Mouse (Mus musculus) large intestine, adult 2 months (tissue): ENCODE results near the gene Adprm. TPM values are rescaled to one million over a fixed set of nuclear protein-coding genes. Genes with fewer than 3 reads are reported as not detected.
"Not testable (repeated sequence)": the region's sequence is repeated elsewhere in the genome, so short reads cannot be mapped to it uniquely, and the experiment has no call there.

ENCODE experiments used
- DNase-seq: peaks from one replicate; pipeline ENCODE4 v3.0.0-alpha.2; 2012; ENCODE audit warnings: low read depth, low spot score
- WGBS: fragments of 180-500 bp; shearing (Covaris S2); methylation state at CpG from one replicate; pipeline ENCODE4 v1.1.7; 2018; 5-methylcytosine and 5-hydroxymethylcytosine counted together
- polyA plus RNA-seq: library from polyadenylated mRNA; depleted of rRNA; stranded (reverse); fragments of >200 nt; gene quantifications from 2 replicates; pipeline ENCODE4 v1.2.3, GENCODE M21; 2012

Adprm gene
- polyA plus RNA-seq, 1 experiment, result 21.1 TPM

- 15% methylated on average over 2 of the region's 2 CpGs for WGBS
- no peak for DNase-seq
These were observed 20.8 kb downstream of the Adprm start for GRCm38 (mm10) chr11:67031603-67031915.

- WGBS, result 27% methylated on average over 16 of the region's 16 CpGs
- no peak for DNase-seq
These were observed 21.3 kb downstream of the Adprm start for GRCm38 (mm10) chr11:67030904-67031602.

- peak; percentile 99 for DNase-seq
- WGBS, result 1% methylated on average over 33 of the region's 35 CpGs
These were observed 27.4 kb downstream of the Adprm start, which contains the start of gene Tmem220 for GRCm38 (mm10) chr11:67024867-67025477. TSS of gene Tmem220 (plus strand) at chr11:67025154.

GRCm38 (mm10) chr11:67023802-67024340, 28.5 kb downstream of the Adprm start:
- 61% methylated on average over 6 of the region's 6 CpGs for WGBS
- DNase-seq, result no peak

GRCm38 (mm10) chr11:67023191-67023590, 29.2 kb downstream of the Adprm start:
- not testable (repeated sequence) for DNase-seq
- 39% methylated on average over 1 of the region's 1 CpGs for WGBS

- DNase-seq, result no peak
- WGBS, result 80% methylated on average over 13 of the region's 13 CpGs
These were observed 29.9 kb downstream of the Adprm start for GRCm38 (mm10) chr11:67022354-67023115.

GRCm38 (mm10) chr11:67020948-67021347, 31.4 kb downstream of the Adprm start:
- WGBS, result 3% methylated on average over 12 of the region's 12 CpGs
- peak; percentile 71 for DNase-seq

GRCm38 (mm10) chr11:67019711-67020475, 32.5 kb downstream of the Adprm start:
- no peak for DNase-seq
- 36% methylated on average over 7 of the region's 7 CpGs for WGBS

- 5% methylated on average over 12 of the region's 12 CpGs for WGBS
- peak; percentile 78 for DNase-seq
These were observed 34.4 kb downstream of the Adprm start for GRCm38 (mm10) chr11:67017801-67018591.

- no peak for DNase-seq
- WGBS, result 41% methylated on average over 4 of the region's 4 CpGs
These were observed 40.8 kb downstream of the Adprm start for GRCm38 (mm10) chr11:67011635-67012034.

- DNase-seq, result no peak
- WGBS, result 3% methylated on average over 8 of the region's 8 CpGs
These were observed 42.0 kb downstream of the Adprm start for GRCm38 (mm10) chr11:67010430-67010829.

GRCm38 (mm10) chr11:67008528-67008927, 43.9 kb downstream of the Adprm start:
- 88% methylated on average over 4 of the region's 4 CpGs for WGBS
- DNase-seq, result no peak

GRCm38 (mm10) chr11:67007961-67008360, 44.4 kb downstream of the Adprm start:
- DNase-seq, result no peak
- whole genome bisulfite sequencing, result 76% methylated on average over 8 of the region's 8 CpGs

GRCm38 (mm10) chr11:67002911-67003310, 49.5 kb downstream of the Adprm start:
- WGBS, result 77% methylated on average over 2 of the region's 2 CpGs
- DNase-seq, result no peak

GRCm38 (mm10) chr11:67001717-67002116, 50.7 kb downstream of the Adprm start:
- no peak for DNase-seq
- 76% methylated on average over 1 of the region's 1 CpGs for WGBS

GRCm38 (mm10) chr11:67000671-67001070, 51.7 kb downstream of the Adprm start:
- 78% methylated on average over 4 of the region's 4 CpGs for WGBS
- DNase-seq, result no peak

- 39% methylated on average over 14 of the region's 14 CpGs for WGBS
- DNase-seq, result no peak
These were observed 53.7 kb downstream of the Adprm start for GRCm38 (mm10) chr11:66998467-66999403.

GRCm38 (mm10) chr11:66996446-66996845, 55.9 kb downstream of the Adprm start:
- 91% methylated on average over 4 of the region's 4 CpGs for WGBS
- DNase-seq, result no peak
